Mouse (Mus musculus) limb, embryonic 15.5 days (tissue): ENCODE data around the gene Qrfpr. TPM values are rescaled to one million over a fixed set of nuclear protein-coding genes. Genes with fewer than 3 reads are reported as not detected.

Source experiments
- ATAC-seq: fragments of 200-750 bp; cut with Nextera tagmentation; 2 replicates; pipeline ENCODE4 v1.8.0; 2017; ENCODE audit warnings: low read depth, moderate TSS enrichment; ENCODE audit not compliant: insufficient number of reproducible peaks, low FRiP score, low TSS enrichment
- H3K27ac ChIP-seq: fragments of 300-500 bp; sonication (generic); 2 replicates; pipeline ENCODE4 v1.5.1; 2015; ENCODE audit warnings: moderate library complexity, mild to moderate bottlenecking, inconsistent platforms
- H3K27me3 ChIP-seq: fragments of 300-500 bp; sonication (generic); 2 replicates; pipeline ENCODE4 v1.6.1; 2015; ENCODE audit warnings: inconsistent platforms
- H3K36me3 ChIP-seq: fragments of 300-500 bp; sonication (generic); 2 replicates; pipeline ENCODE4 v1.6.1; 2015; ENCODE audit warnings: inconsistent platforms
- H3K4me1 ChIP-seq: fragments of 300-500 bp; sonication (generic); 2 replicates; pipeline ENCODE4 v1.6.1; 2015; ENCODE audit warnings: inconsistent platforms
- H3K4me2 ChIP-seq: fragments of 300-500 bp; sonication (generic); 2 replicates; pipeline ENCODE4 v1.6.1; 2015; ENCODE audit warnings: mild to moderate bottlenecking, inconsistent platforms
- H3K4me3 ChIP-seq: fragments of 300-500 bp; sonication (generic); 2 replicates; pipeline ENCODE4 v1.5.1; 2015; ENCODE audit warnings: mild to moderate bottlenecking, inconsistent platforms
- H3K9ac ChIP-seq: fragments of 300-500 bp; sonication (generic); 2 replicates; pipeline ENCODE4 v1.6.1; 2015; ENCODE audit warnings: inconsistent platforms
- H3K9me3 ChIP-seq: fragments of 300-500 bp; sonication (generic); 2 replicates; pipeline ENCODE4 v1.6.1; 2016; ENCODE audit warnings: inconsistent platforms
- WGBS: fragments of 180-500 bp; shearing (Covaris S2); methylation state at CpG from one replicate; pipeline ENCODE4 v1.1.7; 2015; 5-methylcytosine and 5-hydroxymethylcytosine counted together
- polyA plus RNA-seq: library from polyadenylated mRNA; unstranded; fragments of >200 nt; fragmentation: Nextera tagmentation; extraction: Ambion mirVana; gene quantifications from 2 replicates; pipeline ENCODE4 v1.2.1, GENCODE M21; 2015

Qrfpr gene
- polyA plus RNA-seq, 1 experiment from 2014 or later: 0.20 TPM

DNA sequence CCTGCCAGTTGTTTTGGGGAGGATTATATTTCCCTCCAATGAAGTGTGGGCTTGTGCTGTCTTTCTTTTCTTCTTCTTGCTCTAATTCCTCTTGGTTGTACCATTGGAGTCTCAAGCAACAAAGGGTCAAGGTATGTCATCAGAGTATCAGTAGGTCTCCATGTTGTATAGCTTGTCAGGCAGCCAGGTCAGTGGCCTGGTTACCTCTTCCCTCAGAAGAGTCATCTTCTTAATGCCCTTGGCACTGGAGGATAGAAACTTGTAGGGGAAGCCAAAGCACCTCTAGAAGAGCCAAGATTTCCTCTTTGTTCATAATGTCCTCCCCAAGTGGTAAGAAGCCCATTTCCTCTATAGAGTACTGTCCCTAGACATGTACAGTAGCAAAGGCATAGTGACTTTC lies 83.1 kb downstream of the Qrfpr start:
- Histone ChIP-seq H3K27me3 (no peaks in the 10 kb centered on the region), H3K36me3 (no peaks in the 10 kb centered on the region), H3K27ac (no peak overlapping the region), H3K9ac (no peak overlapping the region), H3K4me3 (no peak overlapping the region), H3K9me3 (no peaks in the 10 kb centered on the region), H3K4me1 (no peaks in the 10 kb centered on the region), H3K4me2 (no peak overlapping the region)
- no peak for ATAC-seq

DNA sequence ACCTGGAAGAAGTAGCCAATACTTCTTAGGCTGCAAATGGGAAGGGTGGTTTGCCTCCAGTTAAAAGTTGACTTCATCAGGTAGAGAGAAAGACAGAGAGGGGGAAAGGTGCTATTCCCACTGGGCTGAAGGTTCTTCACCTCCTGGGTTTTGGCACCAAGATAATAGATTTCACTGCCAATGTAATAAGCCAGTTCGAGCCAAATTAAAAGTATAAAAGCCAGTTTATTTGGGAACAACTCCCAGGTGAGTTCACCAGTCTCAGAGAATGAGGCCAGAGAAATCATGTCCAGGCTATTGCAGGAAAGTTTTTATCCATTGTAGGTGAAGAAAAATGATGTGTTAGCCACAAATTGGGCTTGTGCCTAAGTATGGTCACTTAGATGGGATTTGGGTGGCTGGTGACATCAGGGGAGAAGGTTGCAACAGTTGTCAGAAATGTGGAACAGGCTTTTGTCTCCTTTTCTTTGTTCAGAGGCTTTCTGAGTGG lies 83.9 kb downstream of the Qrfpr start:
- H3K4me2 ChIP-seq: no peak overlapping the region
- no peaks in the 10 kb centered on the region for H3K36me3 ChIP-seq
- no peak for ATAC-seq
- WGBS: 55% methylated on average over 1 of the region's 1 CpGs
- no peak overlapping the region for H3K9ac ChIP-seq
- H3K4me3 ChIP-seq: no peak overlapping the region
- H3K27me3 ChIP-seq: no peaks in the 10 kb centered on the region
- no peaks in the 10 kb centered on the region for H3K9me3 ChIP-seq
- H3K27ac ChIP-seq: 0 out of 2 replicates have a peak overlapping the region, but pooled peaks have one; percentile 3
- H3K4me1 ChIP-seq: no peaks in the 10 kb centered on the region

DNA sequence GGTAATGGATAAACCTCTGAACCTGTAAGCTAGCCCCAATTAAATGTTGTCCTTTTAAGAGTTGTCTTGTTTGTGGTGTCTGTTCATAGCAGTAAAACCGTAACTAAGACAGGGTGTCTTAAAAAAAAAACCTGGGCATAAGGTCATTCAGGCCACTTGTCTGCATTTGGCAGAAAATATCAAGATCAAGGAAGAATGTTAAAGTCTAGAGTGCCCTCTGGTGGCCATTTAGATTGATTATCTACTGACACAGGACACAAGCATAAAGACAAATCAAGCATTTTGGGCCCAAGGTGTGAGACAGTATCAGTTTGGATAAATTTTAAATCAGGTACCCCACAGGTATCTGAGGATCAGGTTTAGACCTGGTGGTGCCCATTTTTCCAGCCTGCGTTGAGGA lies 84.6 kb downstream of the Qrfpr start:
- no peaks in the 10 kb centered on the region for H3K36me3 ChIP-seq
- no peaks in the 10 kb centered on the region for H3K27me3 ChIP-seq
- no peaks in the 10 kb centered on the region for H3K4me1 ChIP-seq
- no peak overlapping the region for H3K4me3 ChIP-seq
- no peak overlapping the region for H3K4me2 ChIP-seq
- 64% methylated on average over 2 of the region's 2 CpGs for WGBS
- H3K27ac ChIP-seq: no peak overlapping the region
- ATAC-seq: no peak
- no peaks in the 10 kb centered on the region for H3K9me3 ChIP-seq
- H3K9ac ChIP-seq: no peak overlapping the region

DNA sequence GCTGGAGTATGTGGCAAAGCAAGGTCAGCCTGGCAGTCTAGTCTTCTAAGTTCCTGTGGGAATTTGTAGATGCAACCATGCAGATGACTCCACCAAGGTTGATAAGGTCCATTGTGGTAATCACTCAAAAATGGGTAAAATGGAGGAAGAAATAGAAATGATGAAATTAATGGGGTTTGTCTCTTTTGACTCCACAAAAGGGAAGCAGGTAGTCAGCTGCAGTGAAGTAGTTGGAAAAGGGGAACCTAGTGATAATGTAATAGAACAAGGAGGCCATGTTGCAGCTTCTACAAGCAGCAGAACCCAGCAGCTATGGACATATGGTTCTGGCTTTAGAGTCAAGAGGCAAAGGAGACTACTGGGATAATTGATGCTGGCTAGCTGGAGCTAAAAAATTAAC lies 86.0 kb downstream of the Qrfpr start:
- no peak overlapping the region for H3K4me3 ChIP-seq
- H3K27me3 ChIP-seq: no peaks in the 10 kb centered on the region
- no peaks in the 10 kb centered on the region for H3K36me3 ChIP-seq
- no peak for ATAC-seq
- H3K4me2 ChIP-seq: no peak overlapping the region
- H3K27ac ChIP-seq: no peak overlapping the region
- H3K4me1 ChIP-seq: no peaks in the 10 kb centered on the region
- no peak overlapping the region for H3K9ac ChIP-seq
- no peaks in the 10 kb centered on the region for H3K9me3 ChIP-seq

Other genes starting within 250 kb of the Qrfpr start
- gene Mccc1, start 221.6 kb downstream of the Qrfpr start, polyA plus RNA-seq: 32.7 and 34.5 TPM in 2 replicates
- gene Ccdc144b, start 168.8 kb downstream of the Qrfpr start, polyA plus RNA-seq: not detected in 2 replicates
- gene Acad9, start 156.3 kb downstream of the Qrfpr start, polyA plus RNA-seq: 137 and 143 TPM in 2 replicates
- gene D3Ertd254e, start 71.3 kb downstream of the Qrfpr start, polyA plus RNA-seq: 8.4 and 10.4 TPM in 2 replicates